Comparison of ENCODE assay signal across 9 mouse cellular contexts in the genomic region with DNA sequence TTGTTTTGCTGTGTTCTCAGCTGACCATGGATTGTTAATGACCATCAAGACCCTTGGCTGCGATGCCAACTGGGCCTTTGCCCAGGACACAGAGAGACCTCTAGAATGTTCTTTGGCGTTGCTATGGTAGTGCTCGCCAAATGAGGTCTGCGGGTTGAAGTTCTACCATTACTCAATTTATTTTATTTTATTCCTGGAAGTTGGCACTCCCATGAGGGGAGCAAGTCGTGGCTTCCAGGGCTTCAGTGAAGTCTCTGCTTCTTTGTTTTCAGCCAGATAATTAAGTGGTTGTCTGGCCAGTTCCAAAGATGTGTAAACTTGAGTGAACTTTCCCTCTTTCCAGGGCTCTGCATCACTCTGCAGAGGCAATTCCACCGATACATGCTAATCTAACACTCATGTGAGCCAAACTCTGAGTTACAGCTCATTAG. TPM values are rescaled to one million over a fixed set of nuclear protein-coding genes. Genes with fewer than 3 reads are reported as not detected.
DNase-seq lines count a peak whose midpoint lies in the region; ATAC-seq lines count a peak whose summit lies in the region.
"Had no signal": no experiment of that assay in that cellular context is flagged by ENCODE, and none has a peak within 500 bp of the region (broad histone marks: within the 10 kb centered on the region; RNA-seq: fewer than 3 reads in every experiment).

No protein-coding gene starts in this region.

- no peak overlapping the region for H3K4me2 ChIP-seq in neural tube, embryonic 14.5 days (ENCODE audit: low read depth, low read length)
- H3K4me2 ChIP-seq: embryonic facial prominence, embryonic 15.5 days; neural tube, embryonic 13.5 days had no signal

- H3K4me3 ChIP-seq in neural tube, embryonic 14.5 days (ENCODE audit: low read depth, low read length), result no peak overlapping the region
- H3K4me3 ChIP-seq: embryonic facial prominence, embryonic 15.5 days; neural tube, embryonic 13.5 days had no signal

- H3K36me3 ChIP-seq in neural tube, embryonic 14.5 days (ENCODE audit: control insufficient read depth, insufficient read depth, low read length), result no peaks in the 10 kb centered on the region
- H3K36me3 ChIP-seq: embryonic facial prominence, embryonic 15.5 days; neural tube, embryonic 13.5 days had no signal

- 72% methylated on average over 6 of the region's 6 CpGs for WGBS in neural tube, embryonic 14.5 days

- ATAC-seq in neural tube, embryonic 14.5 days (ENCODE audit: low read depth), result peak; percentile 44; the same call in 1 of the 2 replicates

- H3K9ac ChIP-seq in neural tube, embryonic 14.5 days (replicated peaks; ENCODE audit: low read depth, low read length), result no peak overlapping the region
- H3K9ac ChIP-seq: embryonic facial prominence, embryonic 15.5 days; neural tube, embryonic 13.5 days had no signal

- H3K27me3 ChIP-seq in neural tube, embryonic 14.5 days (ENCODE audit: control insufficient read depth, insufficient read depth, low read length), result no peaks in the 10 kb centered on the region
- H3K27me3 ChIP-seq: embryonic facial prominence, embryonic 15.5 days; neural tube, embryonic 13.5 days had no signal

- no peaks in the 10 kb centered on the region for H3K4me1 ChIP-seq in neural tube, embryonic 14.5 days (ENCODE audit: control insufficient read depth, insufficient read depth, low read length)

- no peak overlapping the region for H3K27ac ChIP-seq in neural tube, embryonic 14.5 days (ENCODE audit: low read depth, low read length)
- H3K27ac ChIP-seq: embryonic facial prominence, embryonic 15.5 days; neural tube, embryonic 13.5 days had no signal

- DNase-seq in neural tube, embryonic 10.5 days (ENCODE audit: extremely low spot score, low spot score), result no peak
- peak; percentile 26 for DNase-seq in heart, postnatal 4 days
- DNase-seq in left cerebral cortex, postnatal 10 days (ENCODE audit: extremely low spot score in 1 of 2, low spot score in 2 of 2), result peak; percentile 59 to 65
- peak; percentile 41 to 61 for DNase-seq in right cerebral cortex, postnatal 36 days (ENCODE audit: low spot score in 2 of 2)
- no peak for DNase-seq in thymus, postnatal 14 days
- DNase-seq in thymus, adult 18-20 months, result no peak

- intact Hi-C loops in left cerebral cortex, postnatal 10 days (cut with DNase I), result no loop called here

- H3K9me3 ChIP-seq in neural tube, embryonic 14.5 days (ENCODE audit: control insufficient read depth, low read length), result no peaks in the 10 kb centered on the region
- H3K9me3 ChIP-seq: embryonic facial prominence, embryonic 15.5 days had no signal

RNA-seq across cellular contexts. Expression of gene Retreg1, which starts 43.6 kb away (rescaled TPM):
- 16.7 and 17.8 TPM in 2 replicates for polyA plus RNA-seq in neural tube, embryonic 14.5 days (2014; fragmentation: Nextera tagmentation; extraction: Ambion mirVana)
- total RNA-seq in heart, postnatal 4 days (2021), result 100 to 1,000 TPM; 112 to 141 TPM
- total RNA-seq in left cerebral cortex, postnatal 10 days (2021), result 10 to 100 TPM; 42.1 to 44.2 TPM

Comparison
In these comparisons a context has a peak if more than half of its experiments do, and no peak if none do; other contexts are left out.
1. DNase-seq: peak in heart, postnatal 4 days (single experiment), left cerebral cortex, postnatal 10 days (2 of 2) and right cerebral cortex, postnatal 36 days (2 of 2); none in neural tube, embryonic 10.5 days (single experiment), thymus, postnatal 14 days (single experiment) and thymus, adult 18-20 months (0 of 2).